8 mouse cellular contexts compared by ENCODE assay signal in the genomic region with DNA sequence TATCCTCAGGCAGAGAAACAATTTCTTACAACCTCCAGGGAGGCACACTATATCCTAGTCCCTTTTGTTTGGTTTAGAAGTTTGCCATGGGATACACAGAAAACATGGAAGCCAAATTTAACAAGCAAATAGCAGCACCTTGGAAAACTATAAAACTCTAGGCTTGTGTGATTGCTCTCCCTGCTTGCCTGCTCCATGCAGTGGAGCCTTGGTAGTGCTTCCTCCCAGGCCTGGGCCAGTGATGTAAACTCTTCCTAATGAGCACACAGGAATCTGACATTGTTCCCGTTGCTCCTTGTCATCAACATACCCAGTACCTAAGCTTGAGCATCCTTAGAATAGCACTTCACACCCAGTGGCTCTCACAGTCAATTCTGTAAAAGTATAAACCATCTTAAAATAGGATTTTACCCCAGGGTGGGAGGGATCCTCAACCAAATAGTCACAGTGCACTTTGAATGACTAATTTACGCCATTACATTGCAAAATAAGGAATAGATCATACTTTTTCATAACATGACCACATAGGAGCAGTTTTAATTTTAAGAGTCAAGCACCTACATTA. TPM values are rescaled to one million over a fixed set of nuclear protein-coding genes. Genes with fewer than 3 reads are reported as not detected.
A peak's percentile ranks its signal among the peaks of the same experiment; 100 is the strongest.
DNase-seq lines count a peak whose midpoint lies in the region; ATAC-seq and TF ChIP-seq lines count a peak whose summit lies in the region.

No protein-coding gene starts in this region.

- H3K9me3 ChIP-seq in megakaryocyte, embryonic 14.5 days: no peaks in the 10 kb centered on the region
- no peaks in the 10 kb centered on the region for H3K9me3 ChIP-seq in limb, embryonic 12.5 days
- no peaks in the 10 kb centered on the region for H3K9me3 ChIP-seq in stomach, embryonic 15.5 days

- intact Hi-C loops in gastrocnemius, adult 2 months (cut with DNase I): loop anchor here (10.0 kb wide), 1 partner anchor 111 kb away; no protein-coding TSS in a partner anchor

- ATAC-seq in megakaryocyte, adult 5-6 weeks (ENCODE audit: poor library complexity, severe bottlenecking): no peak
- no peak for ATAC-seq in limb, embryonic 12.5 days (ENCODE audit: insufficient number of reproducible peaks, insufficient read depth, low FRiP score, low TSS enrichment, low read depth)
- no peak for ATAC-seq in stomach, embryonic 15.5 days (ENCODE audit: insufficient read depth, low FRiP score, low read depth)

- peaks cover 22% of the 10 kb centered on the region for H3K27me3 ChIP-seq in megakaryocyte, embryonic 14.5 days (replicated peaks)
- peaks cover 6% of the 10 kb centered on the region; the same call in 1 of the 2 replicates for H3K27me3 ChIP-seq in limb, embryonic 12.5 days
- no peaks in the 10 kb centered on the region for H3K27me3 ChIP-seq in stomach, embryonic 15.5 days (replicated peaks)

- H3K27ac ChIP-seq in gastrocnemius, adult 2 months: peak overlapping the region; percentile 97; the same call in 1 of the 2 replicates
- peak overlapping the region; percentile 69 for H3K27ac ChIP-seq in limb, embryonic 12.5 days
- H3K27ac ChIP-seq in stomach, embryonic 15.5 days: peak overlapping the region; percentile 97; the same call in 1 of the 2 replicates

- H3K4me3 ChIP-seq in gastrocnemius, adult 2 months: peak overlapping the region; percentile 90; the same call in 1 of the 2 replicates
- H3K4me3 ChIP-seq in megakaryocyte, embryonic 14.5 days (replicated peaks): peak overlapping the region; percentile 10
- H3K4me3 ChIP-seq in limb, embryonic 12.5 days (replicated peaks): no peak overlapping the region
- H3K4me3 ChIP-seq in stomach, embryonic 15.5 days (replicated peaks): no peak overlapping the region

- H3K4me2 ChIP-seq in limb, embryonic 12.5 days: peak overlapping the region; percentile 99
- no peak overlapping the region; the same call in 1 of the 2 replicates for H3K4me2 ChIP-seq in stomach, embryonic 15.5 days

- no peak for TF ChIP-seq CTCF in gastrocnemius, adult 2 months (IDR thresholded peaks at IDR 0.05)

- 24% methylated on average over 2 of the region's 2 CpGs for WGBS in limb, embryonic 12.5 days
- 49% methylated on average over 2 of the region's 2 CpGs for WGBS in stomach, embryonic 15.5 days

- H3K4me1 ChIP-seq in megakaryocyte, embryonic 14.5 days: peaks cover 29% of the 10 kb centered on the region
- H3K4me1 ChIP-seq in limb, embryonic 12.5 days (replicated peaks): peaks cover 26% of the 10 kb centered on the region
- H3K4me1 ChIP-seq in stomach, embryonic 15.5 days: peaks cover 8% of the 10 kb centered on the region

- no peaks in the 10 kb centered on the region for H3K36me3 ChIP-seq in megakaryocyte, embryonic 14.5 days (replicated peaks; ENCODE audit: low read length)
- H3K36me3 ChIP-seq in limb, embryonic 12.5 days: no peaks in the 10 kb centered on the region
- no peaks in the 10 kb centered on the region for H3K36me3 ChIP-seq in stomach, embryonic 15.5 days

- DNase-seq in gastrocnemius, adult 2 months: no peak
- no peak for DNase-seq in gastrocnemius, adult 8-10 months (ENCODE audit: low spot score in 2 of 2)
- no peak for DNase-seq in urinary bladder, postnatal 36 days (ENCODE audit: low spot score in 2 of 2)
- DNase-seq in adrenal gland, adult 8-10 months: no peak

- no peak overlapping the region for H3K9ac ChIP-seq in limb, embryonic 12.5 days (replicated peaks)
- no peak overlapping the region for H3K9ac ChIP-seq in stomach, embryonic 15.5 days

RNA-seq across cellular contexts. Expression of a gene that starts 1.5 kb away (rescaled TPM):
- total RNA-seq in gastrocnemius, adult 2 months (2021): 10 to 100 TPM; 42.9 to 59.8 TPM
- 10 to 100 TPM; 46.8 to 65.7 (median 58.7) TPM for total RNA-seq in gastrocnemius, adult 8-10 months (2022)
- 3.8 and 16.0 TPM in 2 replicates for polyA plus RNA-seq in megakaryocyte, embryonic 14.5 days (2012; ENCODE audit: insufficient read depth, low replicate concordance)
- total RNA-seq in megakaryocyte, adult 5-6 weeks (2015): 49.8 and 63.8 TPM in 2 replicates
- 49.6 and 51.4 TPM in 2 replicates for total RNA-seq in megakaryocyte, adult 5-6 weeks (2017)
- polyA plus RNA-seq in limb, embryonic 12.5 days (2016; fragmentation: Nextera tagmentation; extraction: Ambion mirVana): 72.0 and 79.4 TPM in 2 replicates
- 46.3 and 52.0 TPM in 2 replicates for polyA plus RNA-seq in stomach, embryonic 15.5 days (2015; fragmentation: Nextera tagmentation; extraction: Ambion mirVana)
- total RNA-seq in adrenal gland, adult 8-10 months (2022): 100 to 1,000 TPM; 110 to 127 (median 120) TPM

Comparison
In these comparisons a context has a peak if more than half of its experiments do, and no peak if none do; other contexts are left out.
1. H3K4me3 ChIP-seq: peak in gastrocnemius, adult 2 months (single experiment) and megakaryocyte, embryonic 14.5 days (single experiment); none in limb, embryonic 12.5 days (single experiment) and stomach, embryonic 15.5 days (single experiment).
2. Peak in every context shown above with its lines, with median percentiles within 50 percentile points of each other: H3K27ac ChIP-seq.